Mouse (Mus musculus): ENCODE results near the gene Olfr616. TPM values are rescaled to one million over a fixed set of nuclear protein-coding genes. Genes with fewer than 3 reads are reported as not detected.

Olfr616 gene
- polyA plus RNA-seq, 1 experiment from 2014 or later: not detected

Small RNA genes within 50 kb of the gene (microRNA-seq; reads per million reads assigned to microRNA genes)
- not detected for gene Gm26506

Other genes starting within 250 kb of the Olfr616 start
- not detected in 2 replicates for gene Olfr598, start 245.6 kb downstream of the Olfr616 start, polyA plus RNA-seq (2015; fragmentation: Nextera tagmentation; extraction: Ambion mirVana)
- not detected in 2 replicates for gene Olfr599, start 233.2 kb downstream of the Olfr616 start, polyA plus RNA-seq (2015; fragmentation: Nextera tagmentation; extraction: Ambion mirVana)
- not detected in 2 replicates for gene Olfr600, start 219.5 kb downstream of the Olfr616 start, polyA plus RNA-seq (2015; fragmentation: Nextera tagmentation; extraction: Ambion mirVana)
- gene Olfr601, start 206.5 kb downstream of the Olfr616 start, polyA plus RNA-seq (2015; fragmentation: Nextera tagmentation; extraction: Ambion mirVana): not detected in 2 replicates
- not detected in 2 replicates for gene Olfr603, start 183.0 kb downstream of the Olfr616 start, polyA plus RNA-seq (2015; fragmentation: Nextera tagmentation; extraction: Ambion mirVana)
- gene Usp17lc, start 154.1 kb downstream of the Olfr616 start, polyA plus RNA-seq (2015; fragmentation: Nextera tagmentation; extraction: Ambion mirVana): not detected in 2 replicates
- gene Olfr605, start 123.7 kb downstream of the Olfr616 start, polyA plus RNA-seq (2015; fragmentation: Nextera tagmentation; extraction: Ambion mirVana): not detected in 2 replicates
- gene Olfr606, start 120.1 kb downstream of the Olfr616 start, polyA plus RNA-seq (2015; fragmentation: Nextera tagmentation; extraction: Ambion mirVana): not detected in 2 replicates
- gene Olfr607, start 105.0 kb downstream of the Olfr616 start, polyA plus RNA-seq (2015; fragmentation: Nextera tagmentation; extraction: Ambion mirVana): not detected in 2 replicates
- not detected in 2 replicates for gene Olfr608, start 99.3 kb downstream of the Olfr616 start, polyA plus RNA-seq (2015; fragmentation: Nextera tagmentation; extraction: Ambion mirVana)
- not detected in 2 replicates for gene Olfr609, start 71.1 kb downstream of the Olfr616 start, polyA plus RNA-seq (2015; fragmentation: Nextera tagmentation; extraction: Ambion mirVana)
- not detected in 2 replicates for gene Olfr610, start 57.0 kb downstream of the Olfr616 start, polyA plus RNA-seq (2015; fragmentation: Nextera tagmentation; extraction: Ambion mirVana)
- not detected in 2 replicates for gene Olfr611, start 48.3 kb downstream of the Olfr616 start, polyA plus RNA-seq (2015; fragmentation: Nextera tagmentation; extraction: Ambion mirVana)
- gene Olfr612, start 26.4 kb downstream of the Olfr616 start, polyA plus RNA-seq (2015; fragmentation: Nextera tagmentation; extraction: Ambion mirVana): not detected in 2 replicates
- gene Olfr613, start 21.1 kb downstream of the Olfr616 start, polyA plus RNA-seq (2015; fragmentation: Nextera tagmentation; extraction: Ambion mirVana): not detected in 2 replicates
- not detected in 2 replicates for gene Olfr615, start 13.1 kb downstream of the Olfr616 start, polyA plus RNA-seq (2015; fragmentation: Nextera tagmentation; extraction: Ambion mirVana)
- not detected in 2 replicates for gene Olfr617, start 3.9 kb upstream of the Olfr616 start, polyA plus RNA-seq (2015; fragmentation: Nextera tagmentation; extraction: Ambion mirVana)
- not detected in 2 replicates for gene Olfr618, start 21.0 kb upstream of the Olfr616 start, polyA plus RNA-seq (2015; fragmentation: Nextera tagmentation; extraction: Ambion mirVana)
- not detected in 2 replicates for gene Olfr619, start 31.4 kb upstream of the Olfr616 start, polyA plus RNA-seq (2015; fragmentation: Nextera tagmentation; extraction: Ambion mirVana)
- not detected in 2 replicates for gene Olfr620, start 43.4 kb upstream of the Olfr616 start, polyA plus RNA-seq (2015; fragmentation: Nextera tagmentation; extraction: Ambion mirVana)
- gene Olfr622, start 73.6 kb upstream of the Olfr616 start, polyA plus RNA-seq (2015; fragmentation: Nextera tagmentation; extraction: Ambion mirVana): not detected in 2 replicates
- gene Olfr623, start 94.6 kb upstream of the Olfr616 start, polyA plus RNA-seq (2015; fragmentation: Nextera tagmentation; extraction: Ambion mirVana): not detected in 2 replicates
- gene Olfr624, start 102.0 kb upstream of the Olfr616 start, polyA plus RNA-seq (2015; fragmentation: Nextera tagmentation; extraction: Ambion mirVana): 0.03 TPM in 1 of 2 replicates, not detected in the other
- not detected in 2 replicates for gene Olfr625-ps1, start 113.6 kb upstream of the Olfr616 start, polyA plus RNA-seq (2015; fragmentation: Nextera tagmentation; extraction: Ambion mirVana)
- gene Olfr243, start 145.5 kb upstream of the Olfr616 start, polyA plus RNA-seq (2015; fragmentation: Nextera tagmentation; extraction: Ambion mirVana): not detected in 2 replicates
- gene Olfr628, start 161.2 kb upstream of the Olfr616 start, polyA plus RNA-seq (2015; fragmentation: Nextera tagmentation; extraction: Ambion mirVana): not detected in 2 replicates
- not detected in 2 replicates for gene Olfr629, start 175.8 kb upstream of the Olfr616 start, polyA plus RNA-seq (2015; fragmentation: Nextera tagmentation; extraction: Ambion mirVana)
- not detected in 2 replicates for gene Olfr630, start 188.2 kb upstream of the Olfr616 start, polyA plus RNA-seq (2015; fragmentation: Nextera tagmentation; extraction: Ambion mirVana)
- not detected in 2 replicates for gene Olfr69, start 202.5 kb upstream of the Olfr616 start, polyA plus RNA-seq (2015; fragmentation: Nextera tagmentation; extraction: Ambion mirVana)
- not detected in 2 replicates for gene Olfr68, start 210.6 kb upstream of the Olfr616 start, polyA plus RNA-seq (2015; fragmentation: Nextera tagmentation; extraction: Ambion mirVana)
- gene Olfr67, start 222.7 kb upstream of the Olfr616 start, polyA plus RNA-seq (2015; fragmentation: Nextera tagmentation; extraction: Ambion mirVana): not detected in 2 replicates
- 2,879 and 3,105 TPM in 2 replicates for gene Hbb-bt, start 244.9 kb upstream of the Olfr616 start, polyA plus RNA-seq (2015; fragmentation: Nextera tagmentation; extraction: Ambion mirVana)